Mouse (Mus musculus) midbrain, embryonic 13.5 days (tissue): Measurements from ENCODE around the gene Rnf222. TPM values are rescaled to one million over a fixed set of nuclear protein-coding genes. Genes with fewer than 3 reads are reported as not detected.
"Not testable (repeated sequence)": the region's sequence is repeated elsewhere in the genome, so short reads cannot be mapped to it uniquely, and the experiment has no call there.

Experiments
- ATAC-seq: fragments of 200-750 bp; cut with Nextera tagmentation; 2 replicates; pipeline ENCODE4 v1.8.0; 2017; ENCODE audit warnings: mild to moderate bottlenecking, moderate TSS enrichment, moderate library complexity
- H3K27ac ChIP-seq: fragments of 300-500 bp; sonication (generic); 2 replicates; pipeline ENCODE4 v1.5.1; 2015; ENCODE audit warnings: inconsistent platforms, mild to moderate bottlenecking, moderate library complexity
- H3K27me3 ChIP-seq: fragments of 300-500 bp; sonication (generic); 2 replicates; pipeline ENCODE4 v1.6.1; 2015; ENCODE audit warnings: mild to moderate bottlenecking, inconsistent platforms
- H3K36me3 ChIP-seq: fragments of 300-500 bp; sonication (generic); 2 replicates; pipeline ENCODE4 v1.6.1; 2015; ENCODE audit warnings: mild to moderate bottlenecking, inconsistent platforms
- H3K4me1 ChIP-seq: fragments of 300-500 bp; sonication (generic); replicated peaks from 2 replicates; pipeline ENCODE4 v1.6.1; 2015; ENCODE audit warnings: inconsistent platforms
- H3K4me2 ChIP-seq: fragments of 300-500 bp; sonication (generic); replicated peaks from 2 replicates; pipeline ENCODE4 v1.6.1; 2015; ENCODE audit warnings: moderate library complexity, mild to moderate bottlenecking, inconsistent platforms
- H3K4me3 ChIP-seq: fragments of 300-500 bp; sonication (generic); replicated peaks from 2 replicates; pipeline ENCODE4 v1.5.1; 2015; ENCODE audit warnings: mild to moderate bottlenecking, inconsistent platforms
- H3K9ac ChIP-seq: fragments of 300-500 bp; sonication (generic); replicated peaks from 2 replicates; pipeline ENCODE4 v1.6.1; 2015; ENCODE audit warnings: mild to moderate bottlenecking, inconsistent platforms
- H3K9me3 ChIP-seq: fragments of 300-500 bp; sonication (generic); 2 replicates; pipeline ENCODE4 v1.6.1; 2016; ENCODE audit warnings: mild to moderate bottlenecking, inconsistent platforms
- WGBS: fragments of 180-500 bp; shearing (Covaris S2); methylation state at CpG from one replicate; pipeline ENCODE4 v1.1.7; 2015; 5-methylcytosine and 5-hydroxymethylcytosine counted together
- polyA plus RNA-seq: library from polyadenylated mRNA; unstranded; fragments of >200 nt; fragmentation: Nextera tagmentation; extraction: Ambion mirVana; gene quantifications from 2 replicates; pipeline ENCODE4 v1.2.1, GENCODE M21; 2015

The Rnf222 gene
- polyA plus RNA-seq, 1 experiment from 2014 or later: 0.04 TPM

- Histone ChIP-seq H3K9ac (no peak overlapping the region), H3K4me3 (no peak overlapping the region), H3K4me1 (0 out of 2 replicates have a peak, but pooled peaks cover 3% of the 10 kb centered on the region), H3K4me2 (no peak overlapping the region), H3K27me3 (no peaks in the 10 kb centered on the region), H3K36me3 (no peaks in the 10 kb centered on the region), H3K27ac (no peak overlapping the region), H3K9me3 (no peaks in the 10 kb centered on the region)
- WGBS: 89% methylated on average over 2 of the region's 2 CpGs
- no peak for ATAC-seq
Measured at GRCm38 (mm10) chr11:68924749-68925148, 36.4 kb downstream of the Rnf222 start.

DNA sequence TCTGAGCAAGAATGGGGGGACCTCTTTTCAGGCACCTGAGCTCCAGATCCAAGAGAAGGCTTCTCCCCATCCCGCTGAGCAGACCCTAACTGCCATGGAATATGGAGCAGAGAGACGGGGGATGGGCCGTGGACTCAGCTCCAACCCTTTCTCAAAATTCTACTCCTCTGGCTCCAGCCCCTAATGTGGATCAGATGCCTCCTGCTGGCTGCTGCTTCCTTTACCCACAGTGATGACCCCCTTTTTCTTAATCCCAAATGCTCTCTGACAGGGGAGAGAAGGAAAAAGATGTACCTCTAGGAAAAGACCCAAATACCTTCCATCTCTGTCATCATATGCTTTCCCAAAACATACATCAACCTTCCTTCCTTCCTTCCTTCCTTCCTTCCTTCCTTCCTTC lies 38.6 kb downstream of the Rnf222 start, which contains the start of gene Odf4:
Gene Odf4 (minus strand): TSS at position 101 of the 400 bp plus-strand sequence.
- Histone ChIP-seq H3K4me3 (no peak within 1 kb of the TSS), H3K36me3 (no peaks in the 10 kb centered on the region), H3K4me2 (no peak within 1 kb of the TSS), H3K4me1 (0 out of 2 replicates have a peak, but pooled peaks cover 3% of the 10 kb centered on the region), H3K27ac (no peak within 1 kb of the TSS), H3K27me3 (no peaks in the 10 kb centered on the region), H3K9ac (no peak within 1 kb of the TSS), H3K9me3 (no peaks in the 10 kb centered on the region)
- WGBS: 77% methylated on average over 3 of the region's 3 CpGs
- no peak for ATAC-seq

DNA sequence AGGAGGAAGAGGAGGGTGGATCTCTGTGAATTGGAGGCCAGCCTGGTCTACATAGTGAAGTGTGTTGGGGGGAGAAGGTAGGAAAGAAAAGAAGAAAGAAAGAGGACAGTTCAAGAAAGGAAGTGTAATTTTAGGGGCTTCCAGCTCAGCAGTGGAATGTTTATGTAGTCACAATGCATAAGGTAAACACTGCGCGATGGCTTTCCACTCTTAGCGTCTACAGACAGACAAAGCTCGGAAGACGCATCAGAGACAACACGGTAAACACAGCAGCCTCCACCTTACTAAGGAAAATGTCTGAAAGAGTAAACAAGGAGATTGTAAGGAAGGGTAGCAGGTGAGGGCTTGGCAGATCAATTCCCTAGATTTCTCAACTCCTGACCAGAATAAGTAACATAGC lies 41.6 kb downstream of the Rnf222 start:
- Histone ChIP-seq H3K36me3 (no peaks in the 10 kb centered on the region), H3K9ac (no peak overlapping the region), H3K4me2 (no peak overlapping the region), H3K4me1 (peaks cover 3% of the 10 kb centered on the region), H3K27me3 (no peaks in the 10 kb centered on the region), H3K4me3 (no peak overlapping the region), H3K9me3 (no peaks in the 10 kb centered on the region), H3K27ac (no peak overlapping the region)
- no peak for ATAC-seq
- 89% methylated on average over 6 of the region's 6 CpGs for WGBS

DNA sequence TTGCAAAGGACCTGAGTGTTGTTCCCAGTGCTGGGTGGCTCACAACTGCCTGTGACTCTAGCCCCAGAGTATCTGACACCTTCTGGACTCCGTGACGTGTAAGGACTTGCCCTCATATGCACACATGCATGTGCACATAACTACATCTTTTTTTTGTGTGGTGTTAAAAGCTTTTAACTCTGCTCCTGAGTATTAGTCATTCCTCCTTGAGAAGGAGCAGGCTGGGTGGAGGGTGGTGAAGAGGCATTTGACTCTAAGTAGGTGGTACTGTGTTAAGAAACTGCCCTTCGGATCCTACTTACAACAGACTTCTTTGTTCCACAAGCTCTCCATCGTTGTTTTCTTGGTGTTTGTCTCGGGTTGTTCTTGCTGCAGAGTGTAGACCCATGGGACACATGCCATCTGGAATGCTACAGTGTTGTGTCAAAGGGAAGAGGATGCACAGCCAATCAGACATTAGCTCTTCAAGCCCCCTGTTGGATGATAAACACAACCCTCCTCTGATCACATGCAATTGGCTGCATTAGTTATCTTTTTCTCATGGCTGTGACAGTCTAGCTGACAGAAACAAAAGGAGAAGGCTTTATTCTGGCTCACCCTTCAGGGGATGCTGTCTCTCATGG lies 45.6 kb downstream of the Rnf222 start:
- H3K4me2 ChIP-seq: no peak overlapping the region
- H3K9me3 ChIP-seq: no peaks in the 10 kb centered on the region
- H3K27ac ChIP-seq: peak overlapping the region; percentile 41; the same call in 1 of the 2 replicates
- H3K9ac ChIP-seq: no peak overlapping the region
- peaks cover 4% of the 10 kb centered on the region for H3K4me1 ChIP-seq
- H3K36me3 ChIP-seq: no peaks in the 10 kb centered on the region
- H3K27me3 ChIP-seq: no peaks in the 10 kb centered on the region
- ATAC-seq: peak; percentile 58; the same call in 1 of the 2 replicates
- no peak overlapping the region for H3K4me3 ChIP-seq
- WGBS: 75% methylated on average over 5 of the region's 5 CpGs

DNA sequence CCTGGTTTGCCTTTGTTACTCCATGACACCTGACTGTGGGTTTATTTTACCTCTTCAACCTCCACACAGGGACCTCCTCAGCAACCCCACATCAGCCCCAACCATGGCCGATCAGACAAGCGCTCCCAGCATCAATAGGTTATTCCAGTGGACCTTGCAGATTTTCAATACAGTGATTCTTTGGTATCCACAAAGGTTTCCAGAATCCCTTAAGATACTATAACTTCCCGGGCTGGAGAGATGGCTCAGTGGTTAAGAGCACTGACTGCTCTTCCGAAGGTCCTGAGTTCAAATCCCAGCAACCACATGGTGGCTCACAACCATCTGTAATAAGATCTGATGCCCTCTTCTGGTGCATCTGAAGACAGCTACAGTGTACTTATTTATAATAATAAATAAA lies 48.6 kb downstream of the Rnf222 start:
- ATAC-seq, H3K4me3 ChIP-seq, H3K36me3 ChIP-seq, H3K4me2 ChIP-seq, H3K9ac ChIP-seq, H3K27ac ChIP-seq, H3K9me3 ChIP-seq, H3K27me3 ChIP-seq: not testable (repeated sequence)
- peaks cover 15% of the 10 kb centered on the region for H3K4me1 ChIP-seq
- 90% methylated on average over 4 of the region's 4 CpGs for WGBS

DNA sequence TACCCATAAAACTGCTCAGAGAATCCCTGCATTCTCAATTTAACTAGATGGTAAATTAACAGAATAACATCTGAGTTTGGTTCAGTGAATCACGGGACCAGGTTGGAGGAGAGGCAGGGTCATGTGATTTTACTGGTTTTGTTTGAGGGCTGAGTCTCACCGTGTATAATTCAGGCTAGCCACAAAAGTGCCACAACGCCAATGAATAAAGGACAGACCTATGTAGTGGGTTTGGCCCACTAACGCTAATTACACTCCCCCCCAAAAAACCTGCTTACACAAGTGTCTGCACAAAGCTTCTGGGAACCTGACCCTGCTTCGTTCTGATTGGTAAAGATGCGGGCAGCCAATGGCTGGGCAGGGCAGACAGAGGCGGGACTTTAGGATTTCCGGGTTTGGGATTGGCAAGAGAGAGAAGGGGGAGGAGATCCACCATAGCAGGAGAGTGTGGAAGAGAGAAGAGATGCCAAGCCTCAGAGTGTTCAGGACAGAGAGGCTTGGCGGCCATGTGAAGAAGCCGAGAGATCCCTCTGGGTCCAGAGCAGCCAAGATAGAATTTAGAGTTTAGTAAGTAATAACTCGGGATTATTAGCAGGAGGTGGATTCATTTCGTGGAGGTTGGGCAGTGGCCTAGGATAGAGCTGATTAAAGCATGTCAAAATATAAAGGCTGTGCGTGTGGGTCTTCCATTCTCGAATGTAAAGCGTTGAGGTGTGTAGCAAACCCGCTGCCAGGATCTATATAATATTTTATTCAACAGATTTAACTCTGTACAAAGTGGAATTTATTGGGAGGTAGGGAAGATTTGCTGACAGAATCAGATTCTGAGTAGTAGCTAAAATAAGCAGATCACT lies 51.3 kb downstream of the Rnf222 start:
- peak overlapping the region; percentile 64 for H3K4me2 ChIP-seq
- H3K36me3 ChIP-seq: no peaks in the 10 kb centered on the region
- no peaks in the 10 kb centered on the region for H3K27me3 ChIP-seq
- no peaks in the 10 kb centered on the region for H3K9me3 ChIP-seq
- peak; percentile 100 for ATAC-seq
- H3K4me3 ChIP-seq: peak overlapping the region; percentile 50
- WGBS: 3% methylated on average over 16 of the region's 16 CpGs
- H3K27ac ChIP-seq: peak overlapping the region; percentile 79
- H3K9ac ChIP-seq: peak overlapping the region; percentile 68
- H3K4me1 ChIP-seq: peaks cover 12% of the 10 kb centered on the region

DNA sequence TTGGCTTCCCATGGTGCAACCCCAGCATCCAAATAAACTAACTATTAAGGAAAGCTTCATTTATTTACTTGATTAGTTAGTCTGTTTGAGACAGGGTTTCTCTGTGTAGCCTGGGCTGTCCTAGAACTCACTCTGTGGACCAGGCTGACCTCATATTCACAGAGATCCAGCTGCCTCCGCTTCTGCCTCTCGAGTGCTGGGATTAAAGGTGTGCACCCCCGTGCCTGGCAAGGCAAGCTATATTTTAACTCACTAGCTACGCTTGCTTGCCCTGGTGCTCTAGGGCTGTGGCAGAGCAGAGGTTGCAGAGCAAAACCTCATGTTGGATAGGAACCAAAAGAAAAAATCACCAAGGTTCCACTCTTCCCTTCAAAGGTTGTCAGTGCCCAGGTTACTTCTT lies 52.2 kb downstream of the Rnf222 start:
- no peak for ATAC-seq
- Histone ChIP-seq H3K9ac (peak overlapping the region; percentile 68), H3K27ac (no peak overlapping the region)

DNA sequence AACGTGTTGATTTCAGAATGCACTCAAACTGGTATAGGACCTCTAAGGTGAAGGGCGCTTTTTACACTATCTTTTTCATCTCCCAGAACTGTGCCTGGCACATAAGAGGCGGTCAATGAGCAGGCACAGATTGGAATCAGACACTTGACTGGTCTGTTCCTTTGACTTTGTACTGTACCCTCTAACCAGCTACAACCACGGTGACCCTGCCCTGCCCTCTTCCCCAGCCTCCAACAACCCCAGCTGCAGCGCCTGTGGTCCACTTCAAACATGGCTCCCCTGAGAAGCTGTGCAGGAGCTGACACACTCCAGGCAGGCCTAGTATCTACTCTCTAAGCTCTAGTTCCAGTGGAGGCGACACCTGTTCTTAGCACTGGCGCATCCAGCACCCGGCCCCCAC lies 54.4 kb downstream of the Rnf222 start:
- Histone ChIP-seq H3K9me3 (no peaks in the 10 kb centered on the region), H3K36me3 (no peaks in the 10 kb centered on the region), H3K4me2 (no peak overlapping the region), H3K4me3 (no peak overlapping the region), H3K4me1 (peaks cover 20% of the 10 kb centered on the region), H3K27me3 (0 out of 2 replicates have a peak, but pooled peaks cover 14% of the 10 kb centered on the region), H3K9ac (no peak overlapping the region), H3K27ac (no peak overlapping the region)
- WGBS: 91% methylated on average over 8 of the region's 8 CpGs
- ATAC-seq: no peak

More for the DNA sequence above, 52.2 kb downstream of the Rnf222 start:
- Histone ChIP-seq H3K9me3 (no peaks in the 10 kb centered on the region), H3K4me3 (peak overlapping the region; percentile 50), H3K4me2 (peak overlapping the region; percentile 64), H3K36me3 (no peaks in the 10 kb centered on the region), H3K27me3 (no peaks in the 10 kb centered on the region), H3K4me1 (peaks cover 12% of the 10 kb centered on the region)
- WGBS: 61% methylated on average over 4 of the region's 4 CpGs

DNA sequence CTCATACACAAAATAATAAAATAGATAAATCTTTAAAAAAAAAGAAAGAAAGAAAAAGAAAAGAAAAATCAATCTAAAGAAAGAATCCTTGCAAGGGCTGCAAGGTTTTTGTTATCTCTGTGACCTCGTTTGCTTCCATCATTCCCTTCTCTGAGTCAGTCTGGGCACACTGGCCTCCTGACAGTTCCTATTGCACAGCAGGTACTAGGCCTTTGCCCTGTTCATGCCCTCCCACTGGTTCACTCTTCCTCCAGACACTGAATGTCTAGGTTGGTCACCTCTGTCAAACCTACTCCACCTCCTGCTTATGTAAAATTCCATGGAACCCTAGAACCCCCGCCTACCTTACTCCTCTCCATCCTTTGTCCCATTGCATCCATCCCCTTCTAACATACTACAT lies 56.9 kb downstream of the Rnf222 start:
- Histone ChIP-seq H3K9me3 (no peaks in the 10 kb centered on the region), H3K27me3 (0 out of 2 replicates have a peak, but pooled peaks cover 15% of the 10 kb centered on the region), H3K4me2 (no peak overlapping the region), H3K4me1 (peaks cover 13% of the 10 kb centered on the region), H3K9ac (no peak overlapping the region), H3K36me3 (no peaks in the 10 kb centered on the region), H3K27ac (no peak overlapping the region), H3K4me3 (no peak overlapping the region)
- 71% methylated on average over 2 of the region's 2 CpGs for WGBS
- ATAC-seq: no peak

Other genes starting within 250 kb of the Rnf222 start
- gene Myh10, start 197.0 kb upstream of the Rnf222 start, polyA plus RNA-seq: 109 TPM in 2 replicates
- 79.9 and 80.8 TPM in 2 replicates for gene Ndel1, start 16.7 kb upstream of the Rnf222 start, polyA plus RNA-seq
- 718 and 727 TPM in 2 replicates for gene Rpl26, start 13.0 kb downstream of the Rnf222 start, polyA plus RNA-seq
- gene Odf4, start 38.5 kb downstream of the Rnf222 start, polyA plus RNA-seq: 0.57 and 0.73 TPM in 2 replicates
- 12.1 and 13.6 TPM in 2 replicates for gene Arhgef15, start 68.9 kb downstream of the Rnf222 start, polyA plus RNA-seq
- 1.2 and 1.3 TPM in 2 replicates for gene Slc25a35, start 79.6 kb downstream of the Rnf222 start, polyA plus RNA-seq
- 30.4 and 31.6 TPM in 2 replicates for gene Rangrf, start 86.6 kb downstream of the Rnf222 start, polyA plus RNA-seq
- gene Pfas, start 119.9 kb downstream of the Rnf222 start, polyA plus RNA-seq: 25.7 and 26.0 TPM in 2 replicates
- 51.2 and 58.8 TPM in 2 replicates for gene Ctc1, start 127.4 kb downstream of the Rnf222 start, polyA plus RNA-seq
- 61.3 and 62.6 TPM in 2 replicates for gene Aurkb, start 157.1 kb downstream of the Rnf222 start, polyA plus RNA-seq
- gene Borcs6, start 171.2 kb downstream of the Rnf222 start, polyA plus RNA-seq: 11.3 and 13.5 TPM in 2 replicates
- gene Tmem107, start 182.3 kb downstream of the Rnf222 start, polyA plus RNA-seq: 31.7 and 42.5 TPM in 2 replicates
- 175 and 188 TPM in 2 replicates for gene Vamp2, start 199.9 kb downstream of the Rnf222 start, polyA plus RNA-seq
- 8.6 and 10.5 TPM in 2 replicates for gene Per1, start 206.7 kb downstream of the Rnf222 start, polyA plus RNA-seq
- 0.10 and 0.26 TPM in 2 replicates for gene Hes7, start 231.9 kb downstream of the Rnf222 start, polyA plus RNA-seq
- gene 9130213A22Rik, start 234.0 kb downstream of the Rnf222 start, polyA plus RNA-seq: 0.28 TPM in 1 of 2 replicates, not detected in the other
- gene Aloxe3, start 237.3 kb downstream of the Rnf222 start, polyA plus RNA-seq: 0.39 and 0.43 TPM in 2 replicates